In genomic region chr9:103229037-103229867, GRCm38 (mm10) we compare ENCODE assay signal across 12 mouse cellular contexts. TPM values are rescaled to one million over a fixed set of nuclear protein-coding genes. Genes with fewer than 3 reads are reported as not detected.
DNase-seq lines count a peak whose midpoint lies in the region; ATAC-seq and TF ChIP-seq lines count a peak whose summit lies in the region.
"Had no signal": no experiment of that assay in that cellular context is flagged by ENCODE, and none has a peak within 500 bp of the region (broad histone marks: within the 10 kb centered on the region; RNA-seq: fewer than 3 reads in every experiment).

No protein-coding gene starts in this region.

- H3K4me2 ChIP-seq in lung, embryonic 15.5 days: 0 out of 2 replicates have a peak overlapping the region, but pooled peaks have one; percentile 46
- H3K4me2 ChIP-seq in liver, embryonic 16.5 days (ENCODE audit: low read depth, low read length): peak overlapping the region; percentile 49

- WGBS in heart, embryonic 10.5 days: 78% methylated on average over 15 of the region's 15 CpGs
- WGBS in lung, embryonic 15.5 days: 77% methylated on average over 15 of the region's 15 CpGs
- WGBS in liver, embryonic 16.5 days (ENCODE audit: insufficient replicate concordance): 58% methylated on average over 15 of the region's 15 CpGs

- H3K4me3 ChIP-seq in heart, embryonic 10.5 days: no peak overlapping the region
- H3K4me3 ChIP-seq in lung, embryonic 15.5 days: no peak overlapping the region; the same call in 1 of the 2 replicates
- peak overlapping the region; percentile 72 for H3K4me3 ChIP-seq in bone marrow macrophage, adult 2 months (ENCODE audit: insufficient read depth, low read length)
- peak overlapping the region; percentile 47 for H3K4me3 ChIP-seq in liver, embryonic 16.5 days (ENCODE audit: low read depth, low read length)

- no peak overlapping the region; the same call in 1 of the 2 replicates for H3K27ac ChIP-seq in heart, embryonic 10.5 days
- H3K27ac ChIP-seq in lung, embryonic 15.5 days: no peak overlapping the region
- peak overlapping the region; percentile 95 for H3K27ac ChIP-seq in bone marrow macrophage, adult 2 months (ENCODE audit: insufficient read depth, low read depth, low read length)
- H3K27ac ChIP-seq in liver, embryonic 16.5 days (ENCODE audit: low read length): peak overlapping the region; percentile 67

- H3K27me3 ChIP-seq in heart, embryonic 10.5 days (ENCODE audit: insufficient read depth, poor library complexity, severe bottlenecking): peaks cover 8% of the 10 kb centered on the region; the same call in 1 of the 2 replicates
- no peaks in the 10 kb centered on the region for H3K27me3 ChIP-seq in lung, embryonic 15.5 days
- no peaks in the 10 kb centered on the region for H3K27me3 ChIP-seq in liver, embryonic 16.5 days (ENCODE audit: control insufficient read depth, insufficient read depth, low read depth, low read length)

- ATAC-seq in lung, embryonic 15.5 days (ENCODE audit: borderline replicate concordance, extremely low read depth, low FRiP score, low TSS enrichment): no peak
- ATAC-seq in liver, embryonic 16.5 days (ENCODE audit: low read depth): no peak
- no peak for ATAC-seq in activated CD4-positive, CD25-positive, alpha-beta regulatory T cell, adult 4 months

- H3K9me3 ChIP-seq in heart, embryonic 10.5 days: no peaks in the 10 kb centered on the region
- H3K9me3 ChIP-seq in lung, embryonic 15.5 days: no peaks in the 10 kb centered on the region
- no peaks in the 10 kb centered on the region for H3K9me3 ChIP-seq in liver, embryonic 16.5 days (replicated peaks; ENCODE audit: control insufficient read depth, low read length)

- peak; percentile 67 for DNase-seq in heart, embryonic 10.5 days (ENCODE audit: low spot score)
- DNase-seq in heart, postnatal 4 days: no peak
- no peak for DNase-seq in lung, postnatal 14 days
- no peak for DNase-seq in natural killer cell, adult 2 months (ENCODE audit: low spot score in 2 of 2)
- DNase-seq: cerebellum, adult 9-10 months; thymus, adult 18-20 months had no signal

- peaks cover 18% of the 10 kb centered on the region for H3K4me1 ChIP-seq in heart, embryonic 10.5 days
- H3K4me1 ChIP-seq in lung, embryonic 15.5 days: peaks cover 10% of the 10 kb centered on the region
- peaks cover 44% of the 10 kb centered on the region for H3K4me1 ChIP-seq in bone marrow macrophage, adult 2 months (ENCODE audit: control insufficient read depth, insufficient read depth, low read length)
- peaks cover 12% of the 10 kb centered on the region for H3K4me1 ChIP-seq in liver, embryonic 16.5 days (ENCODE audit: control insufficient read depth, low read depth, low read length)

- H3K9ac ChIP-seq in lung, embryonic 15.5 days: no peak overlapping the region
- H3K9ac ChIP-seq in liver, embryonic 16.5 days (ENCODE audit: low read depth, low read length): peak overlapping the region; percentile 43

- TF ChIP-seq POLR2A in bone marrow macrophage, adult 2 months (IDR thresholded peaks at IDR 0.05; ENCODE audit: borderline replicate concordance, low read depth, low read length): no peak

- no peak for TF ChIP-seq CTCF in bone marrow macrophage, adult 2 months (IDR thresholded peaks at IDR 0.05; ENCODE audit: low read depth, low read length)

- no peaks in the 10 kb centered on the region for H3K36me3 ChIP-seq in heart, embryonic 10.5 days
- H3K36me3 ChIP-seq in lung, embryonic 15.5 days: no peaks in the 10 kb centered on the region
- no peaks in the 10 kb centered on the region for H3K36me3 ChIP-seq in liver, embryonic 16.5 days (ENCODE audit: control insufficient read depth, insufficient read depth)

RNA-seq across cellular contexts. Expression of gene Gm20425, which starts 0.9 kb away (rescaled TPM):
- 0.90 TPM in 1 of 2 replicates, not detected in the other for polyA plus RNA-seq in heart, embryonic 10.5 days (2016; fragmentation: Nextera tagmentation; extraction: Ambion mirVana)
- total RNA-seq in heart, postnatal 4 days (2021): 1 to 10 TPM; 4.9 to 6.7 TPM
- 0.49 and 0.84 TPM in 2 replicates for polyA plus RNA-seq in lung, embryonic 15.5 days (2015; fragmentation: Nextera tagmentation; extraction: Ambion mirVana)
- polyA plus RNA-seq in bone marrow macrophage, adult 2 months (2012; ENCODE audit: insufficient read depth, insufficient read length, missing spikeins): 1.5 and 2.1 TPM in 2 replicates
- polyA plus RNA-seq in liver, embryonic 16.5 days (2015; fragmentation: Nextera tagmentation; extraction: Ambion mirVana): 1.8 and 3.4 TPM in 2 replicates
- 1 to 10 TPM; 1.1 to 1.2 TPM for polyA plus RNA-seq in activated CD4-positive, CD25-positive, alpha-beta regulatory T cell, adult 4 months (2017; shearing (Covaris generic))
- total RNA-seq: neutrophil, adult 5-6 weeks had no signal
- polyA plus RNA-seq: embryonic facial prominence, embryonic 11.5 days had no signal

RNA-seq across cellular contexts. Expression of gene Trf, which starts 1.0 kb away (rescaled TPM):
- polyA plus RNA-seq in heart, embryonic 10.5 days (2016; fragmentation: Nextera tagmentation; extraction: Ambion mirVana): 32.8 and 314 TPM in 2 replicates
- total RNA-seq in heart, postnatal 4 days (2021): 10 to 100 TPM; 19.2 to 21.1 TPM
- polyA plus RNA-seq in lung, embryonic 15.5 days (2015; fragmentation: Nextera tagmentation; extraction: Ambion mirVana): 81.9 and 117 TPM in 2 replicates
- 478 and 513 TPM in 2 replicates for polyA plus RNA-seq in bone marrow macrophage, adult 2 months (2012; ENCODE audit: insufficient read depth, insufficient read length, missing spikeins)
- 18,368 and 22,262 TPM in 2 replicates for polyA plus RNA-seq in liver, embryonic 16.5 days (2015; fragmentation: Nextera tagmentation; extraction: Ambion mirVana)
- 1 to 10 TPM; 1.3 to 1.9 TPM for polyA plus RNA-seq in activated CD4-positive, CD25-positive, alpha-beta regulatory T cell, adult 4 months (2017; shearing (Covaris generic))

RNA-seq across cellular contexts. Expression of gene Srprb, which starts 27.3 kb away (rescaled TPM):
- polyA plus RNA-seq in heart, embryonic 10.5 days (2016; fragmentation: Nextera tagmentation; extraction: Ambion mirVana): 55.6 and 61.9 TPM in 2 replicates
- total RNA-seq in heart, postnatal 4 days (2021): 10 to 100 TPM; 24.9 to 26.7 TPM
- polyA plus RNA-seq in lung, embryonic 15.5 days (2015; fragmentation: Nextera tagmentation; extraction: Ambion mirVana): 62.5 and 66.0 TPM in 2 replicates
- 17.7 and 20.8 TPM in 2 replicates for polyA plus RNA-seq in bone marrow macrophage, adult 2 months (2012; ENCODE audit: insufficient read depth, insufficient read length, missing spikeins)
- 16.9 and 17.2 TPM in 2 replicates for polyA plus RNA-seq in liver, embryonic 16.5 days (2015; fragmentation: Nextera tagmentation; extraction: Ambion mirVana)
- polyA plus RNA-seq in activated CD4-positive, CD25-positive, alpha-beta regulatory T cell, adult 4 months (2017; shearing (Covaris generic)): 10 to 100 TPM; 22.9 to 28.7 TPM

Comparison
In these comparisons a context has a peak if more than half of its experiments do, and no peak if none do; other contexts are left out.
1. H3K27ac ChIP-seq: peak in bone marrow macrophage, adult 2 months (single experiment) and liver, embryonic 16.5 days (single experiment); none in heart, embryonic 10.5 days (single experiment) and lung, embryonic 15.5 days (single experiment).
2. H3K4me3 ChIP-seq: peak in bone marrow macrophage, adult 2 months (single experiment) and liver, embryonic 16.5 days (single experiment); none in heart, embryonic 10.5 days (single experiment) and lung, embryonic 15.5 days (single experiment).
3. RNA of gene Trf, which starts 1.0 kb away (polyA plus RNA-seq): 18,368 to 22,262 TPM in liver, embryonic 16.5 days; 478 to 513 TPM in bone marrow macrophage, adult 2 months, 32.8 to 314 TPM in heart, embryonic 10.5 days, 81.9 to 117 TPM in lung, embryonic 15.5 days and 1.3 to 1.9 TPM in activated CD4-positive, CD25-positive, alpha-beta regulatory T cell, adult 4 months; every median in the first group is over 10 times any median in the second.